Mouse (Mus musculus) neural tube, embryonic 12.5 days (tissue): ENCODE results near the gene Slc38a8. TPM values are rescaled to one million over a fixed set of nuclear protein-coding genes. Genes with fewer than 3 reads are reported as not detected.

ENCODE experiments used
- ATAC-seq: fragments of 200-750 bp; cut with Nextera tagmentation; 2 replicates; pipeline ENCODE4 v1.8.0; 2017; ENCODE audit warnings: low read depth, mild to moderate bottlenecking, moderate TSS enrichment, moderate library complexity; ENCODE audit not compliant: low FRiP score
- H3K27ac ChIP-seq: fragments of 300-500 bp; sonication (generic); 2 replicates; pipeline ENCODE4 v1.5.1; 2016
- H3K27me3 ChIP-seq: fragments of 300-500 bp; sonication (generic); replicated peaks from 2 replicates; pipeline ENCODE4 v1.6.1; 2016; ENCODE audit warnings: mild to moderate bottlenecking
- H3K36me3 ChIP-seq: fragments of 300-500 bp; sonication (generic); 2 replicates; pipeline ENCODE4 v1.6.1; 2016; ENCODE audit warnings: mild to moderate bottlenecking
- H3K4me1 ChIP-seq: fragments of 300-500 bp; sonication (generic); 2 replicates; pipeline ENCODE4 v1.6.1; 2016
- H3K4me2 ChIP-seq: fragments of 300-500 bp; sonication (generic); replicated peaks from 2 replicates; pipeline ENCODE4 v1.6.1; 2016; ENCODE audit warnings: mild to moderate bottlenecking
- H3K4me3 ChIP-seq: fragments of 300-500 bp; sonication (generic); 2 replicates; pipeline ENCODE4 v1.5.1; 2016
- H3K9ac ChIP-seq: fragments of 300-500 bp; sonication (generic); 2 replicates; pipeline ENCODE4 v1.6.1; 2016; ENCODE audit warnings: mild to moderate bottlenecking
- H3K9me3 ChIP-seq: fragments of 300-500 bp; sonication (generic); 2 replicates; pipeline ENCODE4 v1.6.1; 2016; ENCODE audit warnings: mild to moderate bottlenecking
- WGBS: fragments of 180-500 bp; shearing (Covaris S2); methylation state at CpG from one replicate; pipeline ENCODE4 v1.1.7; 2016; 5-methylcytosine and 5-hydroxymethylcytosine counted together
- polyA plus RNA-seq: library from polyadenylated mRNA; unstranded; fragments of >200 nt; fragmentation: Nextera tagmentation; extraction: Ambion mirVana; gene quantifications from 2 replicates; pipeline ENCODE4 v1.2.1, GENCODE M21; 2016

Slc38a8 gene
- polyA plus RNA-seq, 1 experiment from 2014 or later = not detected

DNA sequence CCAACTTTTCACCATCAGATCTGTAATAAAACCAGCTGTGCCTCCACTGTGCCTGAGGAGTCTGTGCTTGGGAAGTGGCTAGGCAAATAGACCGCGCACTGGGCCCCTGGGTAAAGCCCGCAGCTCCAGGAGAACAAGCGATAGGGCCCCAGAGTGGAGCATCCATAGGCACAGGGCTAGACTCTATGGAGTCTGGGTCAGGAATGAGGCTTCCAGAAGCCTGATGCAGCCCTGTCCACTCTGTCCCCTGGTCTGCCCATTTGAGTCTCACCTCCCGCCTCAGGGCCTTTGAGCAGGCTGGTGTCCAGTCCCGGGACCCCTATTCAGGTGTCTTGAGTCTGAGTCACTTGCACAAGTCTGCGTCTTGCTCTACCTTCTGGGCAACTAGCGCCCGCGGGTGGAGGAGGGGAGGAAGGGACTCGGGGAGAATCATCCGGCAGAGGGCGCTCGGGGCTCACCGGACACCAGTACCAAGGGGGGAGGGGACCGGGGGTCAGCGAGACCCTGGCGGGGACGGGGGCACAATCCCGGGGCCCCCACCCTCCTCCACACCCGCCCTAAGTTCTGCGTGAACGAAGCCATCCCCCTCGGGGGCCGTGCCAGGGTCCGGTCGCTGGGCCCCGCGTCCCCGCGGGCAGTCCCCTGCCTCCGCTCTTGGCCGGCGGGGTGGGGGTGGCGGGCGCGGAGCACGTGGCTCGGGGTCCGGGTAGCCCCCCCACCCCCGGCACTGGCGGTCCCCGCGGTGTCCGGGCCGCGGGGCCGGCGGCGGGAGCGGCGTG is 55.1 kb downstream of the Slc38a8 start, which contains the start of gene Necab2:
Gene Necab2, plus strand, starts transcription at position 509 of the 779 bp plus-strand sequence.
- H3K27ac ChIP-seq = no peak within 1 kb of the TSS
- H3K27me3 ChIP-seq = peaks cover 27% of the 10 kb centered on the region
- peak within 1 kb of the TSS; percentile 75 for H3K9ac ChIP-seq
- WGBS = 2% methylated on average over 36 of the region's 52 CpGs
- H3K36me3 ChIP-seq = no peaks in the 10 kb centered on the region
- H3K4me2 ChIP-seq = peak within 1 kb of the TSS; percentile 91
- no peaks in the 10 kb centered on the region for H3K9me3 ChIP-seq
- peak; percentile 75 for ATAC-seq
- H3K4me1 ChIP-seq = peaks cover 7% of the 10 kb centered on the region
- H3K4me3 ChIP-seq = peak within 1 kb of the TSS; percentile 73

DNA sequence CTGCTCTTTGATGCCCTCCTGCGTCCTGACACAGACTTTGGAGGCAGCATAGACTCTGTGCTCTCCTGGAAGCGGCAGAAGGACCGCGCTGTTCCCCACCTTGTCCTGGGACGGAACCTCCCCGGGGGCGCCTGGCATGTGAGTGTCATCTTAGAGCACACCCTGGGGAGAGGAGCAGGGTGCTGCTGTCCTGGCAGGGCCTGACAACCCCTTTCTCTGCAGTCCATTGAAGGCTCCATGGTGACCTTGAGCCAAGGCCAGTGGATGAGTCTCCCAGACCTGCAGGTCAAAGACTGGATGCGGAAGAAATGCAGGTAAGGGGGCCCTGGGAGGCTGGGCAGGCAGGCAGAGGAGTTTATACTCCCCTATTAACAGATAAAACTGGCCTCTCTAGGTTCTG is 58.5 kb downstream of the Slc38a8 start:
- no peaks in the 10 kb centered on the region for H3K9me3 ChIP-seq
- H3K4me2 ChIP-seq = no peak overlapping the region
- H3K27me3 ChIP-seq = peaks cover 9% of the 10 kb centered on the region; the same call in 1 of the 2 replicates
- ATAC-seq = no peak
- peaks cover 14% of the 10 kb centered on the region for H3K4me1 ChIP-seq
- H3K27ac ChIP-seq = no peak overlapping the region
- no peak overlapping the region for H3K9ac ChIP-seq
- H3K36me3 ChIP-seq = no peaks in the 10 kb centered on the region
- H3K4me3 ChIP-seq = no peak overlapping the region
- 92% methylated on average over 8 of the region's 8 CpGs for WGBS

- no peak overlapping the region for H3K4me3 ChIP-seq
- ATAC-seq = no peak
- no peak overlapping the region for H3K4me2 ChIP-seq
- WGBS = 73% methylated on average over 5 of the region's 5 CpGs
- peaks cover 12% of the 10 kb centered on the region; the same call in 1 of the 2 replicates for H3K4me1 ChIP-seq
- H3K27me3 ChIP-seq = peaks cover 4% of the 10 kb centered on the region; the same call in 1 of the 2 replicates
- no peaks in the 10 kb centered on the region for H3K9me3 ChIP-seq
- no peaks in the 10 kb centered on the region for H3K36me3 ChIP-seq
- no peak overlapping the region for H3K9ac ChIP-seq
- H3K27ac ChIP-seq = no peak overlapping the region
These were observed 59.5 kb downstream of the Slc38a8 start for GRCm38 (mm10) chr8:119442013-119442412.

DNA sequence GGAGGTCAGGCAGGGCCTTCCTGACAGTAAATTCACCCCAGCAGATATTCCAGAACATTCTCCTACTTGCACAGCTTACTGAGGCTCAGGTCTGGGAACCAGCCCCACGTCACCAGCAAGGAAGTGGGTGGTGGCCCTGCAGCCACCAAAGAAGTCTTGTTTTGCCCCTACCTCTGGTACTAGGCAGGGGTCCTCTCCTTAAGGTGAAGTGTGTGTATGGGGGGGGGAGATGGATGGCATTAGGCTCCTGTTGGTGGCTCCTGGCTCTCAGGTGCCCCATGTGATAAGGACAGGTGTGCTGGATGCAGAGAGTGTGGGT is 60.6 kb downstream of the Slc38a8 start:
- no peaks in the 10 kb centered on the region for H3K36me3 ChIP-seq
- 45% methylated on average over 1 of the region's 1 CpGs for WGBS
- no peak for ATAC-seq
- H3K9me3 ChIP-seq = no peaks in the 10 kb centered on the region
- H3K27me3 ChIP-seq = peaks cover 3% of the 10 kb centered on the region; the same call in 1 of the 2 replicates
- H3K9ac ChIP-seq = no peak overlapping the region
- no peak overlapping the region for H3K4me3 ChIP-seq
- peaks cover 12% of the 10 kb centered on the region; the same call in 1 of the 2 replicates for H3K4me1 ChIP-seq
- H3K4me2 ChIP-seq = peak overlapping the region; percentile 30; the same call in 1 of the 2 replicates
- H3K27ac ChIP-seq = no peak overlapping the region

DNA sequence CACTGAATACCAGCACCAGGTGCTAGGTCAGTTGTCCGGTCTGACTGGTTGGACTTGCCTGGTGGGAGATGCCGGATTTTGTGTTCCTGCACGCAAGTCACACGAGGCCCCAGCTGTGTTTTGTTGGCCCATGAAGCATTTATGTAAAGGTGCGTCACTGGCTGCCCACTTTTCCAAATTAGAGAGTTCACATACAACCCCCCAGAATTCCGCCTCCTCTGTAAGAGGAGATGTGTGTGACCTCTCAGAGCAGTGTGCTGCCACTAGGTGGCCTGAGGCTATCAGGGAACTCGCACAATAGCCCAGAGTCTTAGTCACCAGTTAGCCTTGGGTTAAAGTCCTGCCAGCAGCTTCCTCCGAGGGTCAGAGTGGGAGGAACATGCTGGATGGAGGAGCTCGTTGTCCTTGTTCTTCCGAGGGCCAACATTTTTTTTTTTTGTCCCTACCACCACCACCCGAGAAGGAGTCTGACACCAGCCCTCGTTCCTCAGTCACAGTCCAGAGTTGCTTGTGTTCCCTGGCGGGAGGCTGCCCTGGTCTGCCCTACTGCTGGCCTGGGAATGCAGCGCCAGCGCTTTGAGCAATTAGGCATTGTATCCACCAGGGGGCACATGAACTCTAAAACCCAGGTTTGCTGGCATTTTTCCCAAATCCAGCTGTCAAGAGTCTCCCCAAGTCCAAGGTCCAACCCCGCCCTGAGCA is 61.1 kb downstream of the Slc38a8 start:
- H3K9me3 ChIP-seq = no peaks in the 10 kb centered on the region
- H3K4me2 ChIP-seq = peak overlapping the region; percentile 30; the same call in 1 of the 2 replicates
- no peak overlapping the region for H3K27ac ChIP-seq
- ATAC-seq = no peak
- peaks cover 12% of the 10 kb centered on the region; the same call in 1 of the 2 replicates for H3K4me1 ChIP-seq
- H3K36me3 ChIP-seq = no peaks in the 10 kb centered on the region
- 12% methylated on average over 16 of the region's 16 CpGs for WGBS
- no peak overlapping the region for H3K4me3 ChIP-seq
- no peak overlapping the region for H3K9ac ChIP-seq
- no peaks in the 10 kb centered on the region for H3K27me3 ChIP-seq

GRCm38 (mm10) chr8:119439893-119440249 is 61.6 kb downstream of the Slc38a8 start:
- no peaks in the 10 kb centered on the region for H3K27me3 ChIP-seq
- H3K36me3 ChIP-seq = no peaks in the 10 kb centered on the region
- no peak overlapping the region for H3K4me3 ChIP-seq
- H3K4me2 ChIP-seq = no peak overlapping the region
- peak; percentile 49; the same call in 1 of the 2 replicates for ATAC-seq
- no peak overlapping the region for H3K9ac ChIP-seq
- H3K4me1 ChIP-seq = peaks cover 12% of the 10 kb centered on the region; the same call in 1 of the 2 replicates
- no peaks in the 10 kb centered on the region for H3K9me3 ChIP-seq
- no peak overlapping the region for H3K27ac ChIP-seq
- WGBS = 45% methylated on average over 7 of the region's 7 CpGs

- no peak for ATAC-seq
- Histone ChIP-seq H3K27me3 (no peaks in the 10 kb centered on the region), H3K9ac (no peak overlapping the region), H3K36me3 (no peaks in the 10 kb centered on the region), H3K9me3 (no peaks in the 10 kb centered on the region), H3K4me2 (no peak overlapping the region), H3K4me3 (no peak overlapping the region), H3K4me1 (peaks cover 12% of the 10 kb centered on the region; the same call in 1 of the 2 replicates), H3K27ac (no peak overlapping the region)
- 88% methylated on average over 2 of the region's 2 CpGs for WGBS
These were observed 62.1 kb downstream of the Slc38a8 start for GRCm38 (mm10) chr8:119439424-119439823.

- no peak overlapping the region for H3K4me3 ChIP-seq
- H3K4me1 ChIP-seq = peaks cover 12% of the 10 kb centered on the region; the same call in 1 of the 2 replicates
- no peak overlapping the region for H3K9ac ChIP-seq
- WGBS = 80% methylated on average over 6 of the region's 6 CpGs
- H3K36me3 ChIP-seq = no peaks in the 10 kb centered on the region
- H3K27me3 ChIP-seq = no peaks in the 10 kb centered on the region
- no peak overlapping the region for H3K4me2 ChIP-seq
- no peaks in the 10 kb centered on the region for H3K9me3 ChIP-seq
- ATAC-seq = no peak
- H3K27ac ChIP-seq = no peak overlapping the region
These were observed 62.6 kb downstream of the Slc38a8 start for GRCm38 (mm10) chr8:119438876-119439275.

- WGBS = 77% methylated on average over 11 of the region's 11 CpGs
- H3K4me2 ChIP-seq = no peak overlapping the region
- H3K9ac ChIP-seq = no peak overlapping the region
- H3K4me3 ChIP-seq = no peak overlapping the region
- no peak overlapping the region for H3K27ac ChIP-seq
- ATAC-seq = no peak
- no peaks in the 10 kb centered on the region for H3K9me3 ChIP-seq
- no peaks in the 10 kb centered on the region for H3K27me3 ChIP-seq
- peaks cover 12% of the 10 kb centered on the region; the same call in 1 of the 2 replicates for H3K4me1 ChIP-seq
- H3K36me3 ChIP-seq = no peaks in the 10 kb centered on the region
These were observed 64.0 kb downstream of the Slc38a8 start for GRCm38 (mm10) chr8:119437506-119437905.

- 17% methylated on average over 9 of the region's 9 CpGs for WGBS
- Histone ChIP-seq H3K27me3 (no peaks in the 10 kb centered on the region), H3K27ac (no peak overlapping the region), H3K4me2 (no peak overlapping the region), H3K4me3 (no peak overlapping the region), H3K36me3 (no peaks in the 10 kb centered on the region), H3K9ac (no peak overlapping the region), H3K9me3 (no peaks in the 10 kb centered on the region), H3K4me1 (peaks cover 12% of the 10 kb centered on the region; the same call in 1 of the 2 replicates)
- ATAC-seq = no peak
These were observed 64.6 kb downstream of the Slc38a8 start for GRCm38 (mm10) chr8:119436933-119437332.

DNA sequence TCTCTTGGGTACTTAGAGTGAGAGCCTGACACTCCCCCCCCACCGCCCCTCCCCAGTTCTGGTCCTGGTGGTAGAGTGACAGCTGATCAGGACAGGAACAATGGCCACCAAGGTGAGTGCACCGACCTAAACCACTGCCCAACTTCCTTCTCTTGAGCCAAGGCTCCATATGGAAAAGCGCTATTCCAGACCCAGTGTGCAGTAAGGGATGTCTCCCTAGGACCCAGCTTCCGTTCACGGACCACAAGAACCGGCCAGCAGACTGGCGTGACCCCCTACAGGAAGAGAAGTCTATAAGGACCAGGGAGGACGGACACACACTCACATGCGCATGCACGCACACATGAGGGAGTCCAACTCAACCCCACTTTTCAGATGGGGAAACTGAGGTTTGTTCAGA is 65.2 kb downstream of the Slc38a8 start:
- no peak overlapping the region for H3K9ac ChIP-seq
- H3K27me3 ChIP-seq = no peaks in the 10 kb centered on the region
- H3K4me3 ChIP-seq = no peak overlapping the region
- no peak overlapping the region for H3K4me2 ChIP-seq
- no peak for ATAC-seq
- H3K36me3 ChIP-seq = no peaks in the 10 kb centered on the region
- peaks cover 12% of the 10 kb centered on the region; the same call in 1 of the 2 replicates for H3K4me1 ChIP-seq
- H3K9me3 ChIP-seq = no peaks in the 10 kb centered on the region
- H3K27ac ChIP-seq = no peak overlapping the region
- WGBS = 83% methylated on average over 10 of the region's 10 CpGs

- Histone ChIP-seq H3K36me3 (no peaks in the 10 kb centered on the region), H3K4me1 (peaks cover 10% of the 10 kb centered on the region; the same call in 1 of the 2 replicates), H3K9me3 (no peaks in the 10 kb centered on the region), H3K4me3 (no peak overlapping the region), H3K27me3 (no peaks in the 10 kb centered on the region), H3K27ac (no peak overlapping the region), H3K9ac (no peak overlapping the region), H3K4me2 (no peak overlapping the region)
- ATAC-seq = no peak
- 83% methylated on average over 7 of the region's 7 CpGs for WGBS
These were observed 66.0 kb downstream of the Slc38a8 start for GRCm38 (mm10) chr8:119435527-119435926.
